Mouse (Mus musculus) gastrocnemius, adult 18-20 months (tissue): ENCODE measurements around the gene Klhl10. TPM values are rescaled to one million over a fixed set of nuclear protein-coding genes. Genes with fewer than 3 reads are reported as not detected.

ENCODE experiments used
- DNase-seq: peaks from one replicate; pipeline ENCODE4 v3.0.0; 2021; ENCODE audit warnings: low spot score
- total RNA-seq, 2 experiments: library from RNA; stranded (reverse); gene quantifications; 2 replicates each; pipeline ENCODE4 v1.2.3; 2021

The Klhl10 gene
- total RNA-seq, 2 experiments from 2014 or later: 0.25 to 0.28 TPM

GRCm38 (mm10) chr11:100408076-100408834 is 33.5 kb upstream of the Klhl10 start:
- peak; percentile 86 for DNase-seq

GRCm38 (mm10) chr11:100408835-100409462 is 32.8 kb upstream of the Klhl10 start:
- no peak for DNase-seq

GRCm38 (mm10) chr11:100409686-100410085 is 32.0 kb upstream of the Klhl10 start:
- no peak for DNase-seq

- DNase-seq: no peak
Measured at GRCm38 (mm10) chr11:100411736-100412135, 30.0 kb upstream of the Klhl10 start.

- DNase-seq: no peak
Measured at GRCm38 (mm10) chr11:100413541-100413940, 28.2 kb upstream of the Klhl10 start.

GRCm38 (mm10) chr11:100414021-100414913 is 27.4 kb upstream of the Klhl10 start, which contains the start of gene P3h4:
Gene P3h4 (minus strand): TSS chr11:100414836.
- peak; percentile 80 for DNase-seq

GRCm38 (mm10) chr11:100414914-100415822 is 26.5 kb upstream of the Klhl10 start, which contains the start of gene Fkbp10:
Gene Fkbp10 (plus strand): TSS chr11:100415697.
- DNase-seq: peak; percentile 55

- no peak for DNase-seq
Measured at GRCm38 (mm10) chr11:100421537-100421936, 20.2 kb upstream of the Klhl10 start.

GRCm38 (mm10) chr11:100423836-100424235 is 17.9 kb upstream of the Klhl10 start:
- no peak for DNase-seq

- DNase-seq: peak; percentile 68
Measured at GRCm38 (mm10) chr11:100425851-100426250, 15.9 kb upstream of the Klhl10 start.

GRCm38 (mm10) chr11:100426820-100427219 is 14.9 kb upstream of the Klhl10 start:
- DNase-seq: no peak

GRCm38 (mm10) chr11:100428612-100429199 is 13.0 kb upstream of the Klhl10 start:
- DNase-seq: no peak

- no peak for DNase-seq
Measured at GRCm38 (mm10) chr11:100430052-100430451, 11.7 kb upstream of the Klhl10 start.

GRCm38 (mm10) chr11:100432002-100432401 is 9.7 kb upstream of the Klhl10 start:
- DNase-seq: no peak

- DNase-seq: no peak
Measured at GRCm38 (mm10) chr11:100435678-100436246, 6.0 kb upstream of the Klhl10 start.

- no peak for DNase-seq
Measured at GRCm38 (mm10) chr11:100437901-100438300, 3.8 kb upstream of the Klhl10 start.

- peak; percentile 82 for DNase-seq
Measured at GRCm38 (mm10) chr11:100440691-100441522, 810 bp upstream of the Klhl10 start.

GRCm38 (mm10) chr11:100442625-100443024 is 908 bp downstream of the Klhl10 start:
- no peak for DNase-seq

- DNase-seq: no peak
Measured at GRCm38 (mm10) chr11:100457247-100457646, 15.5 kb downstream of the Klhl10 start.
